13 mouse cellular contexts compared by ENCODE assay signal in genomic region chr1:160579309-160580233, GRCm38 (mm10).
DNase-seq lines count a peak whose midpoint lies in the region; ATAC-seq and TF ChIP-seq lines count a peak whose summit lies in the region.
"Had no signal": no experiment of that assay in that cellular context is flagged by ENCODE, and none has a peak within 500 bp of the region (broad histone marks: within the 10 kb centered on the region; RNA-seq: fewer than 3 reads in every experiment).

No protein-coding gene starts in this region.

- no peak for TF ChIP-seq EP300 in heart, adult 2 months (IDR thresholded peaks at IDR 0.05; ENCODE audit: insufficient read depth, low read depth, low read length)

- TF ChIP-seq CTCF in left cerebral cortex, adult 2 months (IDR thresholded peaks at IDR 0.05): no peak
- TF ChIP-seq CTCF in olfactory bulb, adult 2 months (IDR thresholded peaks at IDR 0.05; ENCODE audit: insufficient read depth, low read depth, low read length): no peak
- no peak for TF ChIP-seq CTCF in heart, adult 2 months (IDR thresholded peaks at IDR 0.05)

- DNase-seq in left cerebral cortex, adult 2 months (ENCODE audit: extremely low spot score in 1 of 2, low spot score in 2 of 2): peak in 1 of 2 experiments; percentile 24
- no peak for DNase-seq in left cerebral cortex, adult 11 months (ENCODE audit: low spot score)
- DNase-seq in heart, adult 2 months: no peak
- DNase-seq: kidney, adult 9 months; liver, embryonic 13.5 days; thymus, adult 18-20 months had no signal

- ATAC-seq in forebrain, embryonic 13.5 days: 0 out of 2 replicates have a peak, but pooled peaks have one; percentile 36
- ATAC-seq in forebrain, embryonic 12.5 days (ENCODE audit: low FRiP score): no peak
- ATAC-seq in forebrain, embryonic 16.5 days: peak; percentile 55
- no peak for ATAC-seq in megakaryocyte, adult 5-6 weeks (ENCODE audit: poor library complexity, severe bottlenecking)

- intact Hi-C loops in left cerebral cortex, adult 2 months (cut with DNase I): no loop called here
- intact Hi-C loops in heart, adult 2 months (cut with DNase I): no loop called here

- H3K79me2 ChIP-seq in heart, adult 2 months (replicated peaks; ENCODE audit: control insufficient read depth, insufficient read depth, low read length): no peaks in the 10 kb centered on the region

- peak overlapping the region; percentile 12; the same call in 1 of the 2 replicates for H3K4me3 ChIP-seq in forebrain, embryonic 13.5 days
- H3K4me3 ChIP-seq in forebrain, embryonic 12.5 days (replicated peaks): no peak overlapping the region
- peak overlapping the region; percentile 44 for H3K4me3 ChIP-seq in left cerebral cortex, adult 2 months
- H3K4me3 ChIP-seq in forebrain, embryonic 16.5 days (replicated peaks; ENCODE audit: low read length): peak overlapping the region; percentile 21
- peak overlapping the region; percentile 50 for H3K4me3 ChIP-seq in olfactory bulb, adult 2 months (ENCODE audit: insufficient read depth, low read depth, low read length)
- no peak overlapping the region for H3K4me3 ChIP-seq in heart, adult 2 months
- H3K4me3 ChIP-seq: embryonic facial prominence, embryonic 10.5 days; liver, embryonic 13.5 days had no signal

- 48% methylated on average over 12 of the region's 12 CpGs for WGBS in forebrain, embryonic 13.5 days
- 47% methylated on average over 12 of the region's 12 CpGs for WGBS in forebrain, embryonic 12.5 days
- 44% methylated on average over 12 of the region's 12 CpGs for WGBS in forebrain, embryonic 16.5 days
- WGBS in olfactory bulb, adult 2 months: 46% methylated on average over 12 of the region's 12 CpGs
- WGBS in heart, adult 2 months: 72% methylated on average over 12 of the region's 12 CpGs

- TF ChIP-seq POLR2A in olfactory bulb, adult 2 months (IDR thresholded peaks at IDR 0.05; ENCODE audit: insufficient read depth, low read depth, low read length): no peak
- no peak for TF ChIP-seq POLR2A in heart, adult 2 months (IDR thresholded peaks at IDR 0.05; ENCODE audit: insufficient read depth, low read depth, low read length)

- peak overlapping the region; percentile 14; the same call in 1 of the 2 replicates for H3K4me2 ChIP-seq in forebrain, embryonic 13.5 days
- H3K4me2 ChIP-seq in forebrain, embryonic 12.5 days: no peak overlapping the region
- H3K4me2 ChIP-seq in forebrain, embryonic 16.5 days (ENCODE audit: low read length): peak overlapping the region; percentile 23
- H3K4me2 ChIP-seq: liver, embryonic 13.5 days had no signal

- 0 out of 2 replicates have a peak, but pooled peaks cover 7% of the 10 kb centered on the region for H3K4me1 ChIP-seq in forebrain, embryonic 13.5 days
- H3K4me1 ChIP-seq in forebrain, embryonic 12.5 days: peaks cover 7% of the 10 kb centered on the region
- no peaks in the 10 kb centered on the region; the same call in 1 of the 2 replicates for H3K4me1 ChIP-seq in forebrain, embryonic 16.5 days (replicated peaks; ENCODE audit: control insufficient read depth, insufficient read depth, low read length)
- H3K4me1 ChIP-seq in olfactory bulb, adult 2 months (ENCODE audit: control insufficient read depth, insufficient read depth, low read length): no peaks in the 10 kb centered on the region
- no peaks in the 10 kb centered on the region for H3K4me1 ChIP-seq in heart, adult 2 months (ENCODE audit: control insufficient read depth, insufficient read depth, low read length)
- H3K4me1 ChIP-seq: liver, embryonic 13.5 days had no signal

- no peaks in the 10 kb centered on the region for H3K27me3 ChIP-seq in forebrain, embryonic 13.5 days
- no peaks in the 10 kb centered on the region for H3K27me3 ChIP-seq in forebrain, embryonic 12.5 days
- no peaks in the 10 kb centered on the region for H3K27me3 ChIP-seq in forebrain, embryonic 16.5 days (replicated peaks; ENCODE audit: control insufficient read depth, insufficient read depth, low read length)
- H3K27me3 ChIP-seq in heart, adult 2 months (ENCODE audit: control insufficient read depth, insufficient read depth, low read length): no peaks in the 10 kb centered on the region
- H3K27me3 ChIP-seq: liver, embryonic 13.5 days had no signal

- H3K9ac ChIP-seq in forebrain, embryonic 13.5 days: no peak overlapping the region
- H3K9ac ChIP-seq in forebrain, embryonic 12.5 days: no peak overlapping the region
- no peak overlapping the region for H3K9ac ChIP-seq in forebrain, embryonic 16.5 days (replicated peaks; ENCODE audit: low read depth, low read length)
- H3K9ac ChIP-seq in heart, adult 2 months (ENCODE audit: low read depth, low read length): no peak overlapping the region
- H3K9ac ChIP-seq: liver, embryonic 13.5 days had no signal

- no peaks in the 10 kb centered on the region for H3K9me3 ChIP-seq in forebrain, embryonic 13.5 days (replicated peaks)
- no peaks in the 10 kb centered on the region for H3K9me3 ChIP-seq in forebrain, embryonic 12.5 days
- no peaks in the 10 kb centered on the region for H3K9me3 ChIP-seq in forebrain, embryonic 16.5 days (ENCODE audit: control insufficient read depth, low read length)
- H3K9me3 ChIP-seq: embryonic facial prominence, embryonic 10.5 days; liver, embryonic 13.5 days had no signal

- peak overlapping the region; percentile 3; the same call in 1 of the 2 replicates for H3K27ac ChIP-seq in forebrain, embryonic 13.5 days
- no peak overlapping the region for H3K27ac ChIP-seq in forebrain, embryonic 12.5 days
- peak overlapping the region; percentile 69 for H3K27ac ChIP-seq in left cerebral cortex, adult 2 months
- peak overlapping the region; percentile 7 for H3K27ac ChIP-seq in forebrain, embryonic 16.5 days (ENCODE audit: low read length)
- H3K27ac ChIP-seq in olfactory bulb, adult 2 months (ENCODE audit: insufficient read depth, low read depth, low read length): peak overlapping the region; percentile 44; the same call in 1 of the 2 replicates
- no peak overlapping the region for H3K27ac ChIP-seq in heart, adult 2 months
- H3K27ac ChIP-seq: embryonic facial prominence, embryonic 10.5 days; liver, embryonic 13.5 days; macrophage had no signal

- no peaks in the 10 kb centered on the region for H3K36me3 ChIP-seq in forebrain, embryonic 13.5 days (ENCODE audit: poor library complexity, severe bottlenecking)
- no peaks in the 10 kb centered on the region for H3K36me3 ChIP-seq in forebrain, embryonic 12.5 days (replicated peaks)
- no peaks in the 10 kb centered on the region for H3K36me3 ChIP-seq in forebrain, embryonic 16.5 days (ENCODE audit: control insufficient read depth, insufficient read depth)
- H3K36me3 ChIP-seq in heart, adult 2 months (ENCODE audit: control insufficient read depth, insufficient read depth, low read length): no peaks in the 10 kb centered on the region
- H3K36me3 ChIP-seq: embryonic facial prominence, embryonic 10.5 days; liver, embryonic 13.5 days had no signal

Comparison
In these comparisons a context has a peak if more than half of its experiments do, and no peak if none do; other contexts are left out.
1. ATAC-seq: peak in forebrain, embryonic 13.5 days (single experiment) and forebrain, embryonic 16.5 days (single experiment); none in forebrain, embryonic 12.5 days (single experiment) and megakaryocyte, adult 5-6 weeks (single experiment).
2. H3K27ac ChIP-seq: peak in forebrain, embryonic 13.5 days (single experiment), left cerebral cortex, adult 2 months (single experiment), forebrain, embryonic 16.5 days (single experiment) and olfactory bulb, adult 2 months (single experiment); none in forebrain, embryonic 12.5 days (single experiment) and heart, adult 2 months (single experiment).
3. H3K4me3 ChIP-seq: peak in forebrain, embryonic 13.5 days (single experiment), left cerebral cortex, adult 2 months (single experiment), forebrain, embryonic 16.5 days (single experiment) and olfactory bulb, adult 2 months (single experiment); none in forebrain, embryonic 12.5 days (single experiment) and heart, adult 2 months (single experiment).